Mouse (Mus musculus) mouse embryonic stem cell (cell line): Measurements from ENCODE around the gene Tnfsf11.

ENCODE experiments used
- in situ Hi-C, 2 experiments: fragments of 300-500 bp; cut with MboI; formaldehyde crosslinking; loops; 1 replicate in 1 of 2; 3 replicates in 1 of 2; pipeline ENCODE4 v1.14.3; 2019 to 2020; ENCODE audit warnings: low sequenced_read_pairs in 2 of 2, low pct_unique_long_range_greater_than_20kb in 1 of 2, mixed read lengths in 1 of 2; ENCODE audit not compliant: unreplicated experiment in 1 of 2

Gene Tnfsf11

GRCm38 (mm10) chr14:78236144-78236543 is 71.7 kb downstream of the Tnfsf11 start:
- in situ Hi-C loops: no loop called here

GRCm38 (mm10) chr14:78235296-78235695 is 72.5 kb downstream of the Tnfsf11 start:
- in situ Hi-C loops: no loop called here

- in situ Hi-C loops: no loop called here
Observed at GRCm38 (mm10) chr14:78229012-78229411, 78.8 kb downstream of the Tnfsf11 start.
